Mouse (Mus musculus): ENCODE data around the gene Ralgps1.

Gene Ralgps1

GRCm38 (mm10) chr2:33167060-33167459 lies 204.2 kb downstream of the Ralgps1 start:
- DNase-seq = no peak

- no peak for DNase-seq
Observed at GRCm38 (mm10) chr2:33165710-33166374, 205.4 kb downstream of the Ralgps1 start.

- DNase-seq = no peak
Observed at GRCm38 (mm10) chr2:33165229-33165628, 206.1 kb downstream of the Ralgps1 start.

GRCm38 (mm10) chr2:33164646-33165045 lies 206.6 kb downstream of the Ralgps1 start:
- DNase-seq = no peak

- no peak for DNase-seq
Observed at GRCm38 (mm10) chr2:33162126-33162525, 209.2 kb downstream of the Ralgps1 start.

- no peak for DNase-seq
Observed at GRCm38 (mm10) chr2:33160326-33160973, 210.8 kb downstream of the Ralgps1 start.

GRCm38 (mm10) chr2:33159593-33159992 lies 211.7 kb downstream of the Ralgps1 start:
- DNase-seq = no peak

GRCm38 (mm10) chr2:33158895-33159294 lies 212.4 kb downstream of the Ralgps1 start:
- DNase-seq = no peak

GRCm38 (mm10) chr2:33156283-33156781 lies 215.0 kb downstream of the Ralgps1 start:
- DNase-seq = no peak

GRCm38 (mm10) chr2:33154751-33155372 lies 216.4 kb downstream of the Ralgps1 start:
- DNase-seq = peak; percentile 68

GRCm38 (mm10) chr2:33146994-33147393 lies 224.3 kb downstream of the Ralgps1 start:
- DNase-seq = no peak

- no peak for DNase-seq
Observed at GRCm38 (mm10) chr2:33143292-33143691, 228.0 kb downstream of the Ralgps1 start.

GRCm38 (mm10) chr2:33138491-33138890 lies 232.8 kb downstream of the Ralgps1 start:
- DNase-seq = no peak

- DNase-seq = no peak
Observed at GRCm38 (mm10) chr2:33137731-33138130, 233.6 kb downstream of the Ralgps1 start.

- DNase-seq = no peak
Observed at GRCm38 (mm10) chr2:33137244-33137643, 234.0 kb downstream of the Ralgps1 start.

- DNase-seq = no peak
Observed at GRCm38 (mm10) chr2:33136366-33136765, 234.9 kb downstream of the Ralgps1 start.

GRCm38 (mm10) chr2:33134766-33135490 lies 236.4 kb downstream of the Ralgps1 start:
- DNase-seq = no peak

GRCm38 (mm10) chr2:33132306-33132705 lies 239.0 kb downstream of the Ralgps1 start:
- DNase-seq = no peak

- DNase-seq = peak; percentile 63
Observed at GRCm38 (mm10) chr2:33131500-33132092, 239.7 kb downstream of the Ralgps1 start, which contains the start of gene Garnl3. Gene Garnl3, minus strand, starts transcription at chr2:33131654.

- DNase-seq = peak; percentile 97
Observed at GRCm38 (mm10) chr2:33130526-33131483, 240.5 kb downstream of the Ralgps1 start.

GRCm38 (mm10) chr2:33130141-33130525 lies 241.2 kb downstream of the Ralgps1 start:
- DNase-seq = no peak

Measured in right cerebral cortex, adult 18-20 months (tissue).